Mouse (Mus musculus): ENCODE measurements at regions not wholly inside any gene's neighbourhood (a gene's known extent, or its start where the extent isn't known, plus 50 kb on each side); places are given as distances from the start of the nearest gene placed in this dataset.

- ATAC-seq (ENCODE audit: insufficient read depth, low read depth) (no peak), DNase-seq (ENCODE audit: low spot score) (no peak)
- H3K4me1 ChIP-seq (ENCODE audit: control insufficient read depth, insufficient read depth), result peaks cover 6% of the 10 kb centered on the region; the same call in 1 of the 2 replicates
- 68% methylated on average over 3 of the region's 3 CpGs for WGBS
- H3K4me2 ChIP-seq (ENCODE audit: low read depth, low read length), result no peak overlapping the region
- H3K27ac ChIP-seq (ENCODE audit: low read depth), result no peak overlapping the region
- no peaks in the 10 kb centered on the region for H3K36me3 ChIP-seq (replicated peaks; ENCODE audit: control insufficient read depth, insufficient read depth, low read length)
- no peak for TF ChIP-seq CTCF (IDR thresholded peaks at IDR 0.05; ENCODE audit: low read depth)
- TF ChIP-seq EP300 (IDR thresholded peaks at IDR 0.05; ENCODE audit: low read depth), result no peak
- H3K27me3 ChIP-seq (ENCODE audit: control insufficient read depth, insufficient read depth, low read length), result no peaks in the 10 kb centered on the region
- no peaks in the 10 kb centered on the region for H3K9me3 ChIP-seq (replicated peaks; ENCODE audit: control insufficient read depth, low read length)
- no peak overlapping the region for H3K9ac ChIP-seq (replicated peaks; ENCODE audit: low read depth, low read length)
- H3K4me3 ChIP-seq (ENCODE audit: low read depth, low read length), result no peak overlapping the region
Measured at GRCm38 (mm10) chr6:148543047-148543446, 98.9 kb upstream of the Tmtc1 start.

GRCm38 (mm10) chr6:148541981-148542380 is 97.8 kb upstream of the Tmtc1 start:
- Histone ChIP-seq H3K27ac (ENCODE audit: low read depth) (no peak overlapping the region), H3K4me2 (ENCODE audit: low read depth, low read length) (no peak overlapping the region), H3K4me1 (ENCODE audit: control insufficient read depth, insufficient read depth) (no peaks in the 10 kb centered on the region), H3K9ac (replicated peaks; ENCODE audit: low read depth, low read length) (no peak overlapping the region), H3K36me3 (replicated peaks; ENCODE audit: control insufficient read depth, insufficient read depth, low read length) (no peaks in the 10 kb centered on the region), H3K4me3 (ENCODE audit: low read depth, low read length) (no peak overlapping the region), H3K9me3 (replicated peaks; ENCODE audit: control insufficient read depth, low read length) (no peaks in the 10 kb centered on the region), H3K27me3 (ENCODE audit: control insufficient read depth, insufficient read depth, low read length) (no peaks in the 10 kb centered on the region)
- DNase-seq (ENCODE audit: low spot score), result no peak
- no peak for TF ChIP-seq CTCF (IDR thresholded peaks at IDR 0.05; ENCODE audit: low read depth)
- TF ChIP-seq EP300 (IDR thresholded peaks at IDR 0.05; ENCODE audit: low read depth), result no peak
- ATAC-seq (ENCODE audit: insufficient read depth, low read depth), result no peak
- WGBS, result 87% methylated on average over 2 of the region's 2 CpGs

- no peak for ATAC-seq (ENCODE audit: insufficient read depth, low read depth)
- no peaks in the 10 kb centered on the region for H3K36me3 ChIP-seq (replicated peaks; ENCODE audit: control insufficient read depth, insufficient read depth, low read length)
- H3K27ac ChIP-seq (ENCODE audit: low read depth), result no peak overlapping the region
- H3K27me3 ChIP-seq (ENCODE audit: control insufficient read depth, insufficient read depth, low read length), result no peaks in the 10 kb centered on the region
- H3K4me2 ChIP-seq (ENCODE audit: low read depth, low read length), result no peak overlapping the region
- TF ChIP-seq CTCF (IDR thresholded peaks at IDR 0.05; ENCODE audit: low read depth) (no peak), EP300 (IDR thresholded peaks at IDR 0.05; ENCODE audit: low read depth) (no peak)
- no peak overlapping the region for H3K4me3 ChIP-seq (ENCODE audit: low read depth, low read length)
- no peak overlapping the region for H3K9ac ChIP-seq (replicated peaks; ENCODE audit: low read depth, low read length)
- WGBS, result 54% methylated on average over 4 of the region's 4 CpGs
- H3K9me3 ChIP-seq (replicated peaks; ENCODE audit: control insufficient read depth, low read length), result no peaks in the 10 kb centered on the region
- no peak for DNase-seq (ENCODE audit: low spot score)
- H3K4me1 ChIP-seq (ENCODE audit: control insufficient read depth, insufficient read depth), result no peaks in the 10 kb centered on the region
Measured at GRCm38 (mm10) chr6:148539207-148539960, 95.2 kb upstream of the Tmtc1 start.

GRCm38 (mm10) chr6:148534364-148534763 is 90.2 kb upstream of the Tmtc1 start:
- no peak for ATAC-seq (ENCODE audit: insufficient read depth, low read depth)
- no peak for DNase-seq (ENCODE audit: low spot score)

GRCm38 (mm10) chr6:148531068-148531467 is 86.9 kb upstream of the Tmtc1 start:
- WGBS, result 90% methylated on average over 1 of the region's 1 CpGs

More at GRCm38 (mm10) chr6:148534364-148534763, 90.2 kb upstream of the Tmtc1 start:
- 74% methylated on average over 4 of the region's 4 CpGs for WGBS
- TF ChIP-seq CTCF (IDR thresholded peaks at IDR 0.05; ENCODE audit: low read depth) (no peak), EP300 (IDR thresholded peaks at IDR 0.05; ENCODE audit: low read depth) (no peak)
- Histone ChIP-seq H3K27ac (ENCODE audit: low read depth) (no peak overlapping the region), H3K9ac (replicated peaks; ENCODE audit: low read depth, low read length) (no peak overlapping the region), H3K4me3 (ENCODE audit: low read depth, low read length) (no peak overlapping the region), H3K9me3 (replicated peaks; ENCODE audit: control insufficient read depth, low read length) (no peaks in the 10 kb centered on the region), H3K36me3 (replicated peaks; ENCODE audit: control insufficient read depth, insufficient read depth, low read length) (no peaks in the 10 kb centered on the region), H3K4me2 (ENCODE audit: low read depth, low read length) (no peak overlapping the region), H3K4me1 (ENCODE audit: control insufficient read depth, insufficient read depth) (no peaks in the 10 kb centered on the region), H3K27me3 (ENCODE audit: control insufficient read depth, insufficient read depth, low read length) (no peaks in the 10 kb centered on the region)

GRCm38 (mm10) chr6:148528611-148529010 is 84.4 kb upstream of the Tmtc1 start:
- H3K4me3 ChIP-seq (ENCODE audit: low read depth, low read length), result no peak overlapping the region
- no peak overlapping the region for H3K9ac ChIP-seq (replicated peaks; ENCODE audit: low read depth, low read length)
- no peak overlapping the region for H3K27ac ChIP-seq (ENCODE audit: low read depth)
- H3K4me2 ChIP-seq (ENCODE audit: low read depth, low read length), result no peak overlapping the region
- H3K4me1 ChIP-seq (ENCODE audit: control insufficient read depth, insufficient read depth), result no peaks in the 10 kb centered on the region
- H3K27me3 ChIP-seq (ENCODE audit: control insufficient read depth, insufficient read depth, low read length), result no peaks in the 10 kb centered on the region
- DNase-seq (ENCODE audit: low spot score), result no peak
- H3K36me3 ChIP-seq (replicated peaks; ENCODE audit: control insufficient read depth, insufficient read depth, low read length), result no peaks in the 10 kb centered on the region
- ATAC-seq (ENCODE audit: insufficient read depth, low read depth), result no peak
- no peaks in the 10 kb centered on the region for H3K9me3 ChIP-seq (replicated peaks; ENCODE audit: control insufficient read depth, low read length)
- TF ChIP-seq EP300 (IDR thresholded peaks at IDR 0.05; ENCODE audit: low read depth) (no peak), CTCF (IDR thresholded peaks at IDR 0.05; ENCODE audit: low read depth) (no peak)
- WGBS, result 89% methylated on average over 2 of the region's 2 CpGs

More at GRCm38 (mm10) chr6:148531068-148531467, 86.9 kb upstream of the Tmtc1 start:
- ATAC-seq (ENCODE audit: insufficient read depth, low read depth) (no peak), DNase-seq (ENCODE audit: low spot score) (no peak)
- Histone ChIP-seq H3K9ac (replicated peaks; ENCODE audit: low read depth, low read length) (no peak overlapping the region), H3K4me2 (ENCODE audit: low read depth, low read length) (no peak overlapping the region), H3K4me3 (ENCODE audit: low read depth, low read length) (no peak overlapping the region), H3K4me1 (ENCODE audit: control insufficient read depth, insufficient read depth) (no peaks in the 10 kb centered on the region), H3K9me3 (replicated peaks; ENCODE audit: control insufficient read depth, low read length) (no peaks in the 10 kb centered on the region), H3K27me3 (ENCODE audit: control insufficient read depth, insufficient read depth, low read length) (no peaks in the 10 kb centered on the region), H3K27ac (ENCODE audit: low read depth) (no peak overlapping the region), H3K36me3 (replicated peaks; ENCODE audit: control insufficient read depth, insufficient read depth, low read length) (no peaks in the 10 kb centered on the region)
- no peak for TF ChIP-seq CTCF (IDR thresholded peaks at IDR 0.05; ENCODE audit: low read depth)
- TF ChIP-seq EP300 (IDR thresholded peaks at IDR 0.05; ENCODE audit: low read depth), result no peak
